Mouse (Mus musculus) c-Kit-positive CD71-negative TER-119-negative erythroid progenitor cells, embryonic 14.5 days (primary cell): ENCODE data around the gene Megf11.

ENCODE experiments used
- DNase-seq: peaks from one replicate; pipeline ENCODE4 v3.0.0-alpha.2; 2013; ENCODE audit warnings: low read depth

Megf11 gene

GRCm38 (mm10) chr9:64385511-64386465 lies at the start of gene Megf11:
TSS of gene Megf11 (plus strand) at chr9:64385626.
- peak; percentile 13 for DNase-seq

- DNase-seq = no peak
Measured at GRCm38 (mm10) chr9:64335825-64336224, 49.6 kb upstream of the Megf11 start.

GRCm38 (mm10) chr9:64339361-64339760 lies 46.1 kb upstream of the Megf11 start:
- DNase-seq = no peak

GRCm38 (mm10) chr9:64340351-64341253 lies 44.8 kb upstream of the Megf11 start:
- peak; percentile 50 for DNase-seq

GRCm38 (mm10) chr9:64341254-64341566 lies 44.2 kb upstream of the Megf11 start, which contains the start of gene Dis3l:
TSS of gene Dis3l (minus strand) at chr9:64341288.
- no peak for DNase-seq

- no peak for DNase-seq
Measured at GRCm38 (mm10) chr9:64341671-64342070, 43.8 kb upstream of the Megf11 start.

- no peak for DNase-seq
Measured at GRCm38 (mm10) chr9:64343656-64344055, 41.8 kb upstream of the Megf11 start.

GRCm38 (mm10) chr9:64345931-64346330 lies 39.5 kb upstream of the Megf11 start:
- DNase-seq = no peak

- no peak for DNase-seq
Measured at GRCm38 (mm10) chr9:64347377-64347776, 38.0 kb upstream of the Megf11 start.

- no peak for DNase-seq
Measured at GRCm38 (mm10) chr9:64349490-64349889, 35.9 kb upstream of the Megf11 start.

GRCm38 (mm10) chr9:64351191-64351590 lies 34.2 kb upstream of the Megf11 start:
- no peak for DNase-seq

GRCm38 (mm10) chr9:64355627-64356026 lies 29.8 kb upstream of the Megf11 start:
- no peak for DNase-seq

- no peak for DNase-seq
Measured at GRCm38 (mm10) chr9:64361231-64361950, 24.0 kb upstream of the Megf11 start.

GRCm38 (mm10) chr9:64369871-64370270 lies 15.6 kb upstream of the Megf11 start:
- no peak for DNase-seq

GRCm38 (mm10) chr9:64371305-64371819 lies 14.1 kb upstream of the Megf11 start:
- no peak for DNase-seq

GRCm38 (mm10) chr9:64376380-64376779 lies 9.0 kb upstream of the Megf11 start:
- no peak for DNase-seq

GRCm38 (mm10) chr9:64383021-64383788 lies 2.2 kb upstream of the Megf11 start:
- DNase-seq = no peak

- no peak for DNase-seq
Measured at GRCm38 (mm10) chr9:64386466-64387211, 1.2 kb downstream of the Megf11 start.

GRCm38 (mm10) chr9:64389576-64390292 lies 4.3 kb downstream of the Megf11 start:
- no peak for DNase-seq
